Mouse (Mus musculus) lung, embryonic 15.5 days (tissue): ENCODE data around the gene Btbd16. TPM values are rescaled to one million over a fixed set of nuclear protein-coding genes. Genes with fewer than 3 reads are reported as not detected.
A peak's percentile ranks its signal among the peaks of the same experiment; 100 is the strongest.

Source experiments
- ATAC-seq: fragments of 200-750 bp; cut with Nextera tagmentation; 2 replicates; pipeline ENCODE4 v1.8.0; 2017; ENCODE audit warnings: moderate number of reproducible peaks, borderline replicate concordance; ENCODE audit not compliant: low FRiP score, low TSS enrichment; ENCODE audit errors: extremely low read depth
- H3K27ac ChIP-seq: fragments of 300-500 bp; sonication (generic); 2 replicates; pipeline ENCODE4 v1.5.1; 2015; ENCODE audit warnings: moderate library complexity, mild to moderate bottlenecking, inconsistent platforms
- H3K27me3 ChIP-seq: fragments of 300-500 bp; sonication (generic); 2 replicates; pipeline ENCODE4 v1.6.1; 2015; ENCODE audit warnings: inconsistent platforms
- H3K36me3 ChIP-seq: fragments of 300-500 bp; sonication (generic); 2 replicates; pipeline ENCODE4 v1.6.1; 2015; ENCODE audit warnings: inconsistent platforms
- H3K4me1 ChIP-seq: fragments of 300-500 bp; sonication (generic); 2 replicates; pipeline ENCODE4 v1.6.1; 2015; ENCODE audit warnings: inconsistent platforms
- H3K4me2 ChIP-seq: fragments of 300-500 bp; sonication (generic); 2 replicates; pipeline ENCODE4 v1.6.1; 2015; ENCODE audit warnings: inconsistent platforms, mild to moderate bottlenecking, moderate library complexity
- H3K4me3 ChIP-seq: fragments of 300-500 bp; sonication (generic); 2 replicates; pipeline ENCODE4 v1.5.1; 2015; ENCODE audit warnings: mild to moderate bottlenecking, inconsistent platforms
- H3K9ac ChIP-seq: fragments of 300-500 bp; sonication (generic); 2 replicates; pipeline ENCODE4 v1.6.1; 2015; ENCODE audit warnings: inconsistent platforms
- H3K9me3 ChIP-seq: fragments of 300-500 bp; sonication (generic); 2 replicates; pipeline ENCODE4 v1.6.1; 2016; ENCODE audit warnings: inconsistent platforms
- WGBS: fragments of 180-500 bp; shearing (Covaris S2); methylation state at CpG from one replicate; pipeline ENCODE4 v1.1.7; 2015; 5-methylcytosine and 5-hydroxymethylcytosine counted together
- polyA plus RNA-seq: library from polyadenylated mRNA; unstranded; fragments of >200 nt; fragmentation: Nextera tagmentation; extraction: Ambion mirVana; gene quantifications from 2 replicates; pipeline ENCODE4 v1.2.1, GENCODE M21; 2015

Btbd16 gene
- polyA plus RNA-seq, 1 experiment from 2014 or later: not detected

DNA sequence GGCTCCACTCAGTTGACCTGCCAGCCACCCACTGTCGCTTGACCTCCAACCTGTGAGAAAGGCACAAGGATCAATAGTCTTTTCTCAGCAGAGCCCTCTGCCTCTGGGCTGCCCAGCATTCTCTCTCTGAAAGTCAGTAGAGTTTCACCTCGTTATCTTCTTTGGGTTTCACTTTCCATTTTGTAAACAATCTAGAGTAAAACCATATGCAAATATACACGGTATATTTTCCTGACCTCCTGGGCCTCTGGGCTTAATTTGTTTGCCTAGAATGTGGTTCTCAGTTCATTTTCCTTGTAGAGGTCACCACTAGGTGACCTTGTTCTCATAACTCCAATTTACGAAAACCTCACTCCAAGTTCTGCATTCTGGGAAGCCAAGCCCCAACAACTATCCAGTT is 26.8 kb downstream of the Btbd16 start:
- no peaks in the 10 kb centered on the region for H3K9me3 ChIP-seq
- no peaks in the 10 kb centered on the region for H3K36me3 ChIP-seq
- H3K9ac ChIP-seq: no peak overlapping the region
- H3K27me3 ChIP-seq: no peaks in the 10 kb centered on the region
- WGBS: 40% methylated on average over 4 of the region's 4 CpGs
- no peak for ATAC-seq
- no peak overlapping the region for H3K27ac ChIP-seq
- no peak overlapping the region for H3K4me2 ChIP-seq
- H3K4me3 ChIP-seq: no peak overlapping the region
- no peaks in the 10 kb centered on the region for H3K4me1 ChIP-seq

DNA sequence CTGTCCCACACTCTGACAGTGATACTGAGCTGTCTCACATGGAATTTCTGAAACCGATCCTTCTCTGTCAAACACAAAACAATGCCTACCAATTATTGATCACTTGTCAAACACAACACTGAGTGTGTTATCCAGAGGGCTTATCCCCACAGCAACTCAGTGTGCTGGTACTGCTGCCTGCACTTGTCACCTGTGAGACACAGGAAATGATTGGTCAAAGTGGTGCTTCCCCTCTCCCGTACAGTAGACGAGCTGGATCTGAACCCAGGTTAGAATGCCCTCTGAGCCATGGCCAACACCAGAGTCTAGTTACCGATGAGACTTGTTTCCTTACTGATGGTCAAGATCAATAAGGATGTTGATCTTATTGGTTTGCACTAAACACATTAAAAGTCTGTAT is 27.9 kb downstream of the Btbd16 start:
- Histone ChIP-seq H3K4me2 (no peak overlapping the region), H3K4me3 (no peak overlapping the region), H3K36me3 (no peaks in the 10 kb centered on the region), H3K9ac (no peak overlapping the region), H3K27me3 (no peaks in the 10 kb centered on the region), H3K27ac (no peak overlapping the region), H3K4me1 (no peaks in the 10 kb centered on the region), H3K9me3 (no peaks in the 10 kb centered on the region)
- 85% methylated on average over 4 of the region's 4 CpGs for WGBS
- ATAC-seq: no peak

DNA sequence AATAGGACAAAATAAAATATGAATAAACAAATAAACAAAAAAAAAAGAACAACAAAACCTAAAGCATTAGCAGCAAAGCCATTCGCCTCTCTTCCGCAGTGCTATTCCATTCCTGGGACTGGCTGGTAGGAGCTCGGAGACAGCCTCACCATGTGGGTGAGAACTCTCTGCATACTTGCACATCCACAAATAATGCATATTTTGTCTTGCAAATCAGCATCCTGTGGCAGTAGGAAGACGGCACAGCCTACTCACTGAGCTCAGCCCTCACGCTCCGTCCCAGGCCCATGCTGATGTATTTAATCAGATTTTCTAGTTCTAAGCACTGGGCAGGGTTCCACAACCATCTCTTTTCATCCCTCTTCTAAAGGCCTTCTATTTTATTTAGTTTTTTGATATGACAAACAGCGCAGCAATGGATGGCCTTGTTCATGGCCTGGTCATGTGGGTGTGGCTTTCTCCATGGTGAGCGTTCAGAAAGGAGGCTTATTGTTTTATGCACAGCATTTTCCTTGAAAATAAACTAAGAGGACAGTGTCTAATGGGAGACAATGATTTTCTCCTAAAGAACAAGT is 29.5 kb downstream of the Btbd16 start:
- no peak overlapping the region for H3K4me2 ChIP-seq
- H3K4me1 ChIP-seq: peaks cover 6% of the 10 kb centered on the region; the same call in 1 of the 2 replicates
- no peaks in the 10 kb centered on the region for H3K36me3 ChIP-seq
- no peak for ATAC-seq
- H3K27me3 ChIP-seq: no peaks in the 10 kb centered on the region
- no peak overlapping the region for H3K27ac ChIP-seq
- 86% methylated on average over 8 of the region's 8 CpGs for WGBS
- no peak overlapping the region for H3K4me3 ChIP-seq
- H3K9ac ChIP-seq: no peak overlapping the region
- H3K9me3 ChIP-seq: no peaks in the 10 kb centered on the region

DNA sequence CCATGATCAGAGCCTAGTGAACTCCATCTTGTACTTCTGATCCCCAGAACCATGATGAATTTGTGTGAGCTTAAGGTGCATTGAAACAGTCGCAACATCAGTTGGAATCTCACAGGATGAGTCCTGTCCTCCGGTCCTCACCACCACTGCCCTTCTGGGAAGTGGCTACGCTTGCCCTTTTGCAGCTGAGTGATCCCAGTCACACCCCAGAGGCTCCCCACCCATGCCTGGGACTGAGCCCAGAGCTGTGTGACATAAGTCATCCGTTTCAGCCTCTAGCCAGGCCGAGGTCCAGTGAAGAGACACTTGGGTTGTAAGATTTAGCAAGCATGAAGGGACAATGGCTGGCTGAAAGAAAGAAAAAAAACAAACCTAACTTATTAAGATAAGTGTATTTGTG is 31.1 kb downstream of the Btbd16 start:
- H3K4me1 ChIP-seq: peaks cover 14% of the 10 kb centered on the region
- H3K27ac ChIP-seq: no peak overlapping the region
- ATAC-seq: no peak
- H3K4me2 ChIP-seq: no peak overlapping the region
- no peak overlapping the region for H3K9ac ChIP-seq
- H3K4me3 ChIP-seq: no peak overlapping the region
- H3K9me3 ChIP-seq: no peaks in the 10 kb centered on the region
- H3K36me3 ChIP-seq: no peaks in the 10 kb centered on the region
- WGBS: 74% methylated on average over 5 of the region's 5 CpGs
- H3K27me3 ChIP-seq: no peaks in the 10 kb centered on the region

DNA sequence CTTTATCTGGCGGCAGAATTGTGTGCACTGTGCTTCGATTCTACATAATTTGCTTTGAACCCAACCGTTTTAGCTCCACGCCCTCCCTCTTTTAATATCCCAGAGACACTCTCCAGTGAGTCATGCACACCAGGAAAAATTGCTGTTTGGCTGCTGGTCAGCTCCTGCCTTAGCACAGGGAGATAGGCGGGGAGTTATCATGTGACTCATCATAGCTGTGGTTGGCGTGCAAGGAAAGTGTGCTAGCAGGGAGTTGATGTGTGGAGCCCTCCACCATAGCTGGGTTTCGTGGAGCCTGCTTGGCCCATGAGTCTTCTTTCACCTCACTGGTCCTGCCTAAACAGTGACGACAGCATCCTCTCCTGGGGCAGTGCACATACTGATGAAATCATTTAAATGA is 33.9 kb downstream of the Btbd16 start:
- Histone ChIP-seq H3K4me1 (peaks cover 14% of the 10 kb centered on the region), H3K36me3 (no peaks in the 10 kb centered on the region), H3K27me3 (no peaks in the 10 kb centered on the region), H3K9me3 (no peaks in the 10 kb centered on the region), H3K4me3 (no peak overlapping the region), H3K27ac (0 out of 2 replicates have a peak overlapping the region, but pooled peaks have one; percentile 25), H3K9ac (no peak overlapping the region), H3K4me2 (no peak overlapping the region)
- 53% methylated on average over 8 of the region's 8 CpGs for WGBS
- no peak for ATAC-seq

DNA sequence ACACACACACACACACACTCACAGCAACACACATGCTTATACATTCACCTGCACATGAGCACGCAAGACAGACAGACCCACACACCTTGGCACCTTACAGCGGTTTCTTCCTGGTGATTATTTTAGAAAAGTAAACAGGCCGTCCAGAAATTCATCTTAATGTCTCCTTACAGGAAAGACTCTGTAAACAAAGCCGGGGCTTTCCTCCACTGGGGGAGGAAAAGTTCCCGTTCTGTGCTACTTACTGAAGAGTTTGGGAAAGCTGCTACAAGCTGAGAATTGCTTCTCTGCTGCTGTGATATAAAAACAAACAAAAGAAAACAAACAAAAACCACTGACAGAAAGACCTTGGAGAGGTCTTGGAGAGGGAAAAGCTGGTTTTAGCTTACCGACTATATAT is 34.8 kb downstream of the Btbd16 start:
- no peak overlapping the region for H3K9ac ChIP-seq
- no peak for ATAC-seq
- whole genome bisulfite sequencing: 7% methylated on average over 6 of the region's 6 CpGs

DNA sequence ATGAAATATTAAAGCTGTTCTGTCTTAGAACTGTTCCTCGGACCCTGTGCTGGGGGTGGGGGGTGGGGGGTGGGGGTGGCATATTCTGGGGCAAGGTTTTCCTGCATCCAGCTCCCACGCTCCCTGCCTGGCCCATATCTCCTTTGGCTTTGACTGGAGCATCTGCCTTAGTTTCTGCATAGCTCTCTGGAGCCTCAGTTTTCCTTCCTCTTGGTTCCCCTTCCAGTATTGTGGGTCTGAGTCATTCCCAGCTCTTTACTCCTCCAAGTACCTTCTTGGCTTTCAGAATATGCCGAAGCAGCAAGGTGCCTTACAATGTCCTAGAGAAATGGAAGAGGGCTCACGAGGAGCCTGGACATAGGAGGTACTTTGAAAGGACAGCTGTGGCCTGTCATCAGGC is 36.4 kb downstream of the Btbd16 start:
- no peak overlapping the region for H3K27ac ChIP-seq
- no peak overlapping the region for H3K4me2 ChIP-seq
- no peak overlapping the region for H3K4me3 ChIP-seq
- H3K9me3 ChIP-seq: no peaks in the 10 kb centered on the region
- WGBS: 55% methylated on average over 4 of the region's 4 CpGs
- H3K36me3 ChIP-seq: no peaks in the 10 kb centered on the region
- H3K27me3 ChIP-seq: no peaks in the 10 kb centered on the region
- H3K9ac ChIP-seq: no peak overlapping the region
- H3K4me1 ChIP-seq: peaks cover 14% of the 10 kb centered on the region
- no peak for ATAC-seq

More for the DNA sequence above, 34.8 kb downstream of the Btbd16 start:
- Histone ChIP-seq H3K4me2 (peak overlapping the region; percentile 1; the same call in 1 of the 2 replicates), H3K9me3 (no peaks in the 10 kb centered on the region), H3K4me1 (peaks cover 14% of the 10 kb centered on the region), H3K4me3 (no peak overlapping the region), H3K27me3 (no peaks in the 10 kb centered on the region), H3K36me3 (no peaks in the 10 kb centered on the region), H3K27ac (no peak overlapping the region)

DNA sequence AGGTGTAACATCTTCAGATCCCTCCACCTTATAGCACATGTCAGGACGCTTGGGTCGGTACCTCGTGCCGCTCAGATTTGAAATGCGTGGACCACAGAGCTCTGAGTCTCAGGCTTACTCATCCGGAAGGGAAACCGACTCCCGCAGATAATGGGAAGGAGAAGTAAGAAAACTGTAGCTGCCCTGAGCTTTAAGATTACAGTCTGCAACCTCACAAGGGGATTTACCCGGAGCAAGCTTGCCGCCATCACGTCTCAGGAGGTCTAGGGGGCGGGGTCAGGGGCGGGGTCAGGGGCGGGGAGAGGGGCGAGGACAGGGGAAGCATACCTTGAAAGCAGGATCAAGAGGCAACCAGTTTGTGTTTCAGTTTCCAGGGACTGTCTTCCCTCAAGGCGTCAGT is 38.5 kb downstream of the Btbd16 start:
- Histone ChIP-seq H3K9me3 (no peaks in the 10 kb centered on the region), H3K4me3 (no peak overlapping the region), H3K27ac (no peak overlapping the region), H3K4me2 (peak overlapping the region; percentile 21; the same call in 1 of the 2 replicates), H3K9ac (no peak overlapping the region), H3K27me3 (no peaks in the 10 kb centered on the region), H3K4me1 (peaks cover 14% of the 10 kb centered on the region), H3K36me3 (no peaks in the 10 kb centered on the region)
- no peak for ATAC-seq
- 44% methylated on average over 16 of the region's 16 CpGs for WGBS

DNA sequence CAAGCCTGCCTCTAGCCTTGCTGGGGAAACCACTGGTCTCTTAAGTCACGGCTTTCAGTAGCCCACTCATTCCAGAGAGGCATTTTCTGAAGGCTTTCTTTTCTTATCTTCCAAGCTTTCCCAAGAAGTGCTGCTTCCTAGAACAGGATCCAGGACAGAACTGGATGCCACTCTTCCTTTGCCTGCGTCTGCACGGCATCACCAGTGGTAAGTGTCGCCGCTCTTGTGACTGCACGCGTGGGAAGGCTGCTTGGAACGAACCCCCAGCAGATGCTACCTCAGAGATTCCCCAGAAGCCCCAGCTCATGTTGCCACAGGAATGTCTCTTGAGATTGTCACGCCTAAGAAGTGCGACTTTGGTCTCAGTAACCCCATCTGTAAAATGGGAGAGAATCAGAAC is 41.7 kb downstream of the Btbd16 start:
- ATAC-seq: no peak
- Histone ChIP-seq H3K4me1 (0 out of 2 replicates have a peak, but pooled peaks cover 6% of the 10 kb centered on the region), H3K27ac (no peak overlapping the region), H3K27me3 (no peaks in the 10 kb centered on the region), H3K9ac (no peak overlapping the region), H3K9me3 (no peaks in the 10 kb centered on the region), H3K4me3 (no peak overlapping the region), H3K4me2 (no peak overlapping the region), H3K36me3 (no peaks in the 10 kb centered on the region)
- 94% methylated on average over 10 of the region's 10 CpGs for WGBS

DNA sequence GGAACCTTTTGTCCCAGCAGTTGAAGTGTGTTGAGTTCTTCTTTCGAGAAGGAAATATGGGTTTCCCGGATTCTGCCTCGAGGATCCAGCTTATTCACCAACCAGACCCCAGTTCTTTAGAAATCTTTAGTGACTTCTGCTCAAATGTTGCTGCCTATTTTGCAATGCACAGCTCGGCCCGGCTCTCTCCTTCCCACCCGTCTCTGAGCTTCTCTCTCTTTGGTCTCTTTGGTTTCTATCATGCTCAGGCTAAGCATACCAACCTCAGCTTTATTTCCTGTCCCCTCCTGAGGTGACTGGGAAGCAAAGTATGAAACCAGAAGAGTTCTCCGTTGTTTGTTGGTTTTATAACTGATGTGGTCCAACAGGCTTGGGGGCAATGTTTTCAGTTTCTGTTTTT is 42.4 kb downstream of the Btbd16 start:
- no peaks in the 10 kb centered on the region for H3K36me3 ChIP-seq
- H3K27ac ChIP-seq: no peak overlapping the region
- H3K4me3 ChIP-seq: no peak overlapping the region
- no peak for ATAC-seq
- H3K27me3 ChIP-seq: no peaks in the 10 kb centered on the region
- H3K4me1 ChIP-seq: 0 out of 2 replicates have a peak, but pooled peaks cover 6% of the 10 kb centered on the region
- no peak overlapping the region for H3K9ac ChIP-seq
- WGBS: 84% methylated on average over 7 of the region's 7 CpGs
- no peaks in the 10 kb centered on the region for H3K9me3 ChIP-seq
- H3K4me2 ChIP-seq: no peak overlapping the region

DNA sequence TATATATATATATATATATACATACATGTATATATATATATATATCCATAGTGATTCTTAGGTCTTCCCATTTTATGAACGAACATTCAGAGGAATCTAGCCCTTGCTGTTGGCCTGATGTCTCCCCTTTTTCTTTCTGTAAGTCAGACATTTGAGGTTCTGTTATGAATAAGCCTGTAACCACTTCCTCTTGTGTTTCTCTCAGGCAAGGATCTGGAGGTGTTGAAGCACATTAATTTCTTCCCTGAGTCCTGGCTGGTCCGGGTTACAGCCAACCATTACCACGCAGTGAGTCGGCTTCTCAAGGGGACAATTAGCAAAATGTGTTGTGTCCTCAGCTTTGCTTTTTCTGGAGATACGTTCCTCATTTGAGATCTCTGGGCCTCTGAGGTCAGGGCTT is 44.9 kb downstream of the Btbd16 start:
- no peak overlapping the region for H3K9ac ChIP-seq
- WGBS: 72% methylated on average over 5 of the region's 5 CpGs
- H3K4me2 ChIP-seq: no peak overlapping the region
- no peak for ATAC-seq
- H3K27ac ChIP-seq: no peak overlapping the region
- H3K27me3 ChIP-seq: no peaks in the 10 kb centered on the region
- H3K36me3 ChIP-seq: no peaks in the 10 kb centered on the region
- H3K4me1 ChIP-seq: 0 out of 2 replicates have a peak, but pooled peaks cover 6% of the 10 kb centered on the region
- H3K4me3 ChIP-seq: no peak overlapping the region
- H3K9me3 ChIP-seq: no peaks in the 10 kb centered on the region

DNA sequence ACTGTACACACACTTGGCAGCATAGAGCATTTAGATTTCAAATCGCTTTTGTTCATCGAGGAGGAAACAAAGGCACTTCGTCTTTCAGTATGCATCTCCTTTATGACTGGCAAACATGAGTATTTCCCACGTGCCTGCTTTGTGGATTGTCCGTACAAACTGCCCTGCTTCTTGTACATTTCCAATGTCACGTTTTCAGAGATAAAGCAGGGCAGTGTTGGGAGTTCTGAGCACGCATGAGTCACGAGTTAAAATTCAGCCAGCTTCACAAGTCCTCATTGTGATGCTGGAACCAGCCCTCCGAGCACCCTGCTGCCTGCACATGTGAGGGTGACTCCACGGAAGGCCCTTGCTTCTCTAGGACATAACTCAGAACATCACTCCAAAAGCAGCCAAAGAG is 45.8 kb downstream of the Btbd16 start:
- no peaks in the 10 kb centered on the region for H3K27me3 ChIP-seq
- no peak overlapping the region for H3K9ac ChIP-seq
- H3K36me3 ChIP-seq: no peaks in the 10 kb centered on the region
- H3K27ac ChIP-seq: no peak overlapping the region
- no peak overlapping the region for H3K4me3 ChIP-seq
- ATAC-seq: no peak
- H3K9me3 ChIP-seq: no peaks in the 10 kb centered on the region
- H3K4me1 ChIP-seq: 0 out of 2 replicates have a peak, but pooled peaks cover 6% of the 10 kb centered on the region
- H3K4me2 ChIP-seq: no peak overlapping the region
- WGBS: 47% methylated on average over 10 of the region's 10 CpGs

DNA sequence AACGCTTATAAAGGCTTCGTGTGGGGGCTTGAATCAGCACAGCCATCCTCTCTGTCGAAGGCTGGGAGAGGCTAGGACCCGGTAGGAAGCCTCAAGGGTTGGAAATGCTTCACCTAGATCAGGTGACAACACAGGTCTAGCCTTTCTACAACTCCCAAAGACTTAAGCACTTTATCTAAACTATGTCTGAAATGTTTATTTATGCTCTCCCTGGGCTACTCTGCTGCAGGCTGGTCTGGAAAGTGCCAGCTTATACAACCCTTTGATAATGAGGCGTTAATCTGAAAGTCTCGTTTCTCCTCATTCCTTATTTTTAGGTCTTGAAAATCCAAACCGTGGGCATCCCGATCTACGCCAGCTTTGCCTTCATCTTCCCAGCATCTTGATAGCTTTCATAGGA is 50.1 kb downstream of the Btbd16 start:
- no peak overlapping the region for H3K9ac ChIP-seq
- WGBS: 16% methylated on average over 9 of the region's 9 CpGs

More for the DNA sequence above, 50.1 kb downstream of the Btbd16 start:
- Histone ChIP-seq H3K36me3 (no peaks in the 10 kb centered on the region), H3K4me2 (peak overlapping the region; percentile 3; the same call in 1 of the 2 replicates), H3K4me1 (0 out of 2 replicates have a peak, but pooled peaks cover 12% of the 10 kb centered on the region), H3K9me3 (no peaks in the 10 kb centered on the region), H3K27me3 (no peaks in the 10 kb centered on the region), H3K4me3 (no peak overlapping the region), H3K27ac (0 out of 2 replicates have a peak overlapping the region, but pooled peaks have one; percentile 38)
- ATAC-seq: no peak
